Mouse (Mus musculus) frontal cortex, postnatal 36 days (tissue): ENCODE measurements at regions not wholly inside any gene's neighbourhood (a gene's known extent, or its start where the extent isn't known, plus 50 kb on each side); places are given as distances from the start of the nearest gene placed in this dataset.
"Not testable (repeated sequence)": the region's sequence is repeated elsewhere in the genome, so short reads cannot be mapped to it uniquely, and the experiment has no call there.

Experiments
- DNase-seq, 2 experiments: peaks; one replicate each; pipeline ENCODE4 v3.0.0; 2022; ENCODE audit warnings: low spot score in 2 of 2

DNA sequence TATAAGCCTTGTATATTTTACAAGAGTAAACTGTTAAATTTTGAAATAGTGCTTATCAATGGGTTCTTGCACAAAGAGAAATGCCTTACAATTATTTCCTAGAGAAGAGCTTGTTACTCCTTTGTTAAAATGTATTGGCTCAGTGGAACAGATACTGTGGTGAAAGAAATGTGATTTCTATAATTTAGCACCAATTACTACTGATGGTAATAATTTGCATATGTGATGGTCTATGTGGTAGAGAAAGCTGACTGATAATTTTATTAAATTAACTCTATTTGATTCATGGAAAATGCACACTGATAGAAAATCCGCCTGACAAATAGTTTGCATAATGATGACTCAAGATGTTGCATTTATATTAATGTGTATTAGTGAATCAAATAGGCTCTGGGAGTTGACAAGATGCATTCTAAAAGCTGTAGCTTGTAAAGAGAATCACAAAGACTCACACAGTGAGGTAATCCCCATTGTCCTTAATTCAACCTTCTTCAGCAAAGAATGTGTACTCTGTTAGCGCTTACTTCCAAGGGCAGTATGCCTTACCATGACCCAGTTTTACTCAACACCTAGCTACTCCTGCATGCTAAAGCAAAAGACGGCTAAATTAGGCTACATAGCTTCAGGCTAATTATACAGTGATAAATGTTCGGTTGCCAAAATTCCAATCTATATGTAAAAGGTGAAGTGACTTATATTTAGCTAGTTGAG is 329.8 kb upstream of the Cenpq start:
- no peak for DNase-seq

- DNase-seq: no peak
These were observed 326.6 kb upstream of the Cenpq start for GRCm38 (mm10) chr17:41261495-41261894.

- DNase-seq: no peak
These were observed 313.6 kb upstream of the Cenpq start for GRCm38 (mm10) chr17:41248406-41248805.

DNA sequence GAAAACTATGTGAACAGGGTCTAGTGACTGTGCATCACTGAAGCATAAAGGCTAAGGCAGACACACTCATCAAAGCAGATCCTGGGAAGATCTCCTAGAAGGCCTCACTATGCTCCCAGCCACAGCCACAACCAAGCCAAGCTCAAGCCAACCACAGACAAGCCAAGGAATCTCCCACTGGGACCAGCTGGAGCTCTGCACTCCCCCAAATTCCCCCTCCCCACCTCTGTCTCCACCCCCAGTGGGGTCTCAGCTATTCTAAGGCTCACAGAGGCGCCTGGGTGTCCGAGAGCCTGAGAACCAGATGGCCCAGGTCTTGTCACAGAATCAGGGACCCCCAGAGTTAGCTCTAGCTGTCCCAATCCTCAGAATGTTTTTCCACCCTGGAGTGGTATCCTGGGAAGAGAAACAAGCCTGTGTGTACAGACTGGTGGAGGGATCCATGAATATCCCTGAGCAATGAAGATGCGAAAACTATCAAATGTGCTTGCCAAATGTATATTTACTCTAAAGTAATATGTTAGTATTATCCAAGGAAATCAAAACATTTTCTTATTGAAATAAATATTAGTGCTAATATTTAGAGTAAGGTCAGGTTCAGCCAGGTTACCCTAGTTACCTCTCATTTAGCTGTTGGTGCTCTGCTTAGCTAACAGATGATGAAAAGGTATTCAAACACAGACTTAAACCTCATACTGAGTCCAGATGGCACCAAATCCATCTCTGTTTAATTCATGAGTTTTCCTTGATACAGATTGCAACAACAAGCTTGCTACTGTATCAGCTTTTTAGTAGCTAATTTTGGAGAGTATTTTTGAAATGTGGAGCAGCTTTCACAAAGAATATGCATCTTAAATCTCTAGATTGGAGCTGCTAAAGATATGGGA is 292.5 kb upstream of the Cenpq start:
- no peak for DNase-seq

GRCm38 (mm10) chr17:41216816-41217215 is 282.0 kb upstream of the Cenpq start:
- DNase-seq: no peak

DNA sequence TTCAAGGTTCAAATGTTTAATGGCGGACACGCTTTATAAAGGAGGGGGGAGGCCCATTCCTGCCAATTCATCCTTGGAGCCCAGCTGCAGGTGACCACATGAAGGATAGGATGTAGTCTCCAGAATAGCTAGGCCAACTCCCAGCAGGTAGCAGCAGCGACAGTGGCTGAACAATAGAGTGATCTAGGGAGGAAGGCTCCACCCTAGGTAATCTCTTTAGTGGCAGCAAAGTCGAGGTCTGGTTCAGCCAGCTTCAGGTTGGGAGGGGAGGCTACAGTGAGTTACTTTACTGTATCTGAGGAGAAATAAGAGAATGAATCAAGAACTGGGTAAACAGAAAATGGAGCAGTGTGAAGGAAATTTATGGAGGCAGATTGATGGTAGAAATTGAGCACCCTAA is 264.6 kb upstream of the Cenpq start:
- DNase-seq: not testable (repeated sequence)

DNA sequence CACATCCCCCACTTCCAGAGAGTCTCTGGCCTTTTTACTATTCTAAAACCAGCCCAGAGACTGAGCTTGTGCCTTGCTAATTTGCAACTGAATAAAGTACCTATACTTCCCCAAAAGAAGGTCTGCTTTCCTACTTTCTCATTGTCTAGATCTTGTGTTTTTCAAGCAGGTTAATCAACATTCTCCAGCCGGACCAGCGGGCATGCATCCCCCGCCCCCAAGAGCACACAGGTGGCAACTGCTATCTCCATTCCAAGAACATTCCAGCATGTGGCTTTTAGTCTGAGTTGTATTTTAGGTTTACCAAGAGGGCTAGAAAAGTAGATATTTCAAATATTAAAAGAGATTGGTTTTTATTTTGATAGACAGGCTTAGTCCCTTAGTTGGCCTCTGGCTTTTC is 255.5 kb upstream of the Cenpq start:
- not testable (repeated sequence) for DNase-seq

- not testable (repeated sequence) for DNase-seq
These were observed 251.8 kb upstream of the Cenpq start for GRCm38 (mm10) chr17:41186691-41187090.

GRCm38 (mm10) chr17:41184751-41185150 is 249.9 kb upstream of the Cenpq start:
- DNase-seq: no peak

- DNase-seq: no peak
These were observed 219.0 kb upstream of the Cenpq start for GRCm38 (mm10) chr17:41153736-41154453.

DNA sequence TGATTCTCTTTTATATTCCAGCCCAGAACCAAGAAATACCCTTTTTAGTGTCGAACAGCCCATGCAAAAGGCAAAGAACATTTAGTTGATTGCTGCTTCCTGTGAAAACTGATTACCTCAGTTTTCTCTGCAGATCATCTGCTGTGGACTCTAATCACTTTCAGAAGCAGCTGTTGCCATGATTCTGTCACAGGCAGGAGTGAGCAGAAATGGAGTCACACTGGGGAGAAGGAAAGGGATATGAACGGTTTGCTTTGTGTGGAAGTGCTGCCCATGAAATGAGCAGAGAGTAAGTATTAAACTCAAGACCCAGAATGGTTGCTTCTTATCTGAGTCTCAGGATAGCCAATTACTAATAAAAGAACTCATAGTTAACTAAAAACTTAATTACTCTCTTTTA is 217.6 kb upstream of the Cenpq start:
- no peak for DNase-seq

DNA sequence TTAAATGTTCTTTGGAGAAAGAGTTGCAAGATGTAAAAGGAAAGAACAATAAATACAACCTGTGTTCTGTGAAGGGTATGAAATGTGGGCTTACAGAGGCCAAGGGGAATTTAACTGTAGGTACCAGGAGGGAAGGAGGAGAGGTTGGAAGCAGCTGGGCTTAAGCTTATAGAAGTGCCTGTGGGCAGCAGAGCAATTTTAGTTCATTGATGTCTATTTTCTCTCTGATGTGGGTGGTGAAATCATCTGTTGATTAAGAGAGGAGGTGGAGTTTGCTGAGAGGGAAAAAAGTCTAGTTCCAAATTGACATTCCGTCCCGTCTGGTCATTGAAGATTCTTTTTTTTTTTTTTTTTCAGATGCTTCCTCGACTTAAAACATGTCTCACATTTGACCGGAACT is 209.7 kb upstream of the Cenpq start:
- DNase-seq: peak in 1 of 2 experiments; percentile 47

GRCm38 (mm10) chr17:41125582-41125981 is 190.7 kb upstream of the Cenpq start:
- DNase-seq: no peak

- no peak for DNase-seq
These were observed 188.1 kb upstream of the Cenpq start for GRCm38 (mm10) chr17:41122939-41123338.

- no peak for DNase-seq
These were observed 169.1 kb upstream of the Cenpq start for GRCm38 (mm10) chr17:41103980-41104379.

DNA sequence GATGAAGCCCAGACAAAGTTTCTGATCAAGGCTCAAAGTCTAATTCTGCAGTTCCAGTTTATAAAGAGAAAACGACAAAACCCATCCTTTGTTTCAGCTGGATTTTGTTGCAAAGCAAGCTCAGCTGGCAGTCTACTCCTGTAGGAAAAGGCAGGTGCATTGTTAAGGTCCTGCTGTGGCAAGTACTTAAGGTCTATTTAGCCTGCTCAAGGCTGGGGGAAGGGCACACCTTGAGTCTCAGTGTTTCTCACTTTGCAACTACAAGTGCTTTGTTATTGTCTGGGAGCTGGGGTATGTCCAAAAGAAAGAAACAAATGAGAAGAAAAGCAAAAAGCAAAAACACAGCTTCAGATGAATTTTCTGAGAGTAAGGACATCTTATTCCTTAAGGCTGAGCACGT is 136.0 kb upstream of the Cenpq start:
- DNase-seq: no peak
